Mouse (Mus musculus) adrenal gland, postnatal 14 days (tissue): ENCODE measurements at regions not wholly inside any gene's neighbourhood (a gene's known extent, or its start where the extent isn't known, plus 50 kb on each side); places are given as distances from the start of the nearest gene placed in this dataset.

Experiments used
- DNase-seq: peaks from one replicate; pipeline ENCODE4 v3.0.0; 2021; ENCODE audit warnings: mixed read lengths

GRCm38 (mm10) chr10:24519795-24520512, 75.3 kb upstream of the Ccn2 start:
- DNase-seq, result no peak

DNA sequence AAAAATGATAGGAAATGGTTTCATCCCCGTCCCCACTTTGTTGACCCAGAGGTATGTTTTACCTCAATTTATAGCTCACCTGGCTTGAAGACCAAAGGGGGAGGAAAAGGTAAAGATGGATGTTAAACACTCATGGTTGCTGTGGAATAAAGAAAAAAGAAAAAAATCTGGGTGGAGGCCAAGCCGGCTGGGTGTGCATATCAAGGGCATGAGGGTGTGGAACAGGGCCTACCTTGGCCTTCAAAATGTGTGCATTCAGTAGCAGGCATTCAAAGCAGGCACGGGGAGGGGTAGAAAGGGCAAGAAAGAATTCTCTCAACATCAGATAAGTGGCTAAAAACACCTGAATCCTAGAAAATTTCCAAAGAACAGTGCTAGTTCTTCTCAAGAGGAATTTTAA, 74.7 kb upstream of the Ccn2 start:
- no peak for DNase-seq

DNA sequence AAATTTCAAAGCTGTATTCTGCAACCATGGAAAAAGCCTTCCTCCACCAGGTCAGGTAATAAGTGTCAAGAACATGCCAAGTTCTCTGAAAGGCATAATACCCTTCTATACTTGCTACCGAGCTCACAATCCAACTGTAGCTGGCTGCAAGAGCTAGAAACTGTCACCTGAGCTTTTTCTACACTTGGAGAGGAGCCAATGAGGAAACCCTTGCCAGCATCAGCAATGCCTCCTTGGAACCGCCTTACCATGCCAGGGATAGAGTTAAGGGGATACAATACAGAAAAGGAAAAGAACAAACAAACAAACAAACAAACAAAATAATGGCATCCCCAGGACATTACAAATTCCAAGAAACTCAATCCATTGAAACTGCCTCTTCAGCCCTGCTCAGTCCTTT, 62.5 kb upstream of the Ccn2 start:
- DNase-seq, result no peak

- DNase-seq, result no peak
These were observed 60.3 kb upstream of the Ccn2 start for GRCm38 (mm10) chr10:24534901-24535300.

DNA sequence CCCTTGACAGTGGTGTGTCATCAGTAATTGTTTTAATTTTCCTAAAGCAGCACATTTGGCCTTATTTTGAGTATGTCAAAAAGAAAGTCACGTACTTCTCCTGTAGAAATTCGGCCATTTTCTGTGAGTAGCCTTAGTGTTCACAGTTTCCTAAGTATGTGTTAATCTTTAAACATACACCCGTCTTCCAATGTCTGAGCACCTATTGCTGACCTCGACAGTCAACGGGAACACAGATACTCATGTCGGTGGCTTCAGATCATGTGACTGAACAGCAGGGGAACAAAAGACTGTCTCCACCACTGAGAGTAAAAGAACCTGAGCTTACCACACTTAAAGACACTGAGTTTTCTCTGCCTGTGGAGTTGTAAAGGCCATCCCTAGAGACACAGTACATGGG, 59.8 kb upstream of the Ccn2 start:
- no peak for DNase-seq

DNA sequence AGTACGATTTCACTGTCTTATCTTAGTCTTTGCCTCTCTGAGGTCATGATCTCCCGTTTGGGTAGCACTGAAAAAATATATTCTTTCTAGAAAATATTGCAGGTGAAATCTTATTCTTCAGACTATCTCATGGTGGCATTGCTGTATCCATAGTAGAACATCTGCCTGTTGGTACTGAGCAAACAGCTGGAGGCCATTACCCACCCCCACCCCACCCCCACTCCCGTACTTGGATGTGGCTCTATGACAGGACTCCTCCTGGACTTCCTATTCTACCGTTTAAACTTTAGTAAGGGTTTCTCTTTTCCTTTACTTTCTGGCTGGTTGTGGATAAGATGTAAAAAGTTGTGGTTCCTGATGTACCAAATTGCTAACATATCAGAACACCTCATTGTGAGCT, 53.3 kb upstream of the Ccn2 start:
- no peak for DNase-seq
